Mouse (Mus musculus) megakaryocyte, embryonic 14.5 days (primary cell): ENCODE results near the gene Msrb2.

Experiments used
- FLI1 ChIP-seq: IDR thresholded peaks from 2 replicates; pipeline ENCODE4 v1.6.1; 2012; ENCODE audit warnings: low read length, inconsistent platforms, mixed read lengths
- GATA1 ChIP-seq: IDR thresholded peaks from 3 replicates; pipeline ENCODE4 v1.6.1; 2012; ENCODE audit warnings: mixed read lengths, low read length, inconsistent platforms, borderline replicate concordance

DNA sequence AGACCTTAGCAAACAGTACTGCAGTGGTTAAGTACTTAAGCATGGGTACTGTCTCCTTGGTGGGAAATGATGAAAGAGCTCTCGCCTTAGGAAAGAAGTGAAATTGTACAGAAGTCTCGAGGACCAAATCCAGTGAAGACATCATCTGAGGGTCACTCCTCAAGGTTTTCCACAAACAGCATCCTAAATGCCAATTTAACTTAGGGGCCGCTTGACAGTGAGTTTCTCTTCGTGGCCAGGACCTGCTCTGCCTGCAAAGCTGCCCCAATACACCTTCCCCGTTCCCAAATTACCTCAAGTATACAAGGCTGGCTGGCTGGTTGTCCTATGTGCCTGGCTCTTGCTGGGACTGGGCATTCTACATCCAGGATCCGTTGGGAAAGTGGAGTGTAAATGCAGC is 44.8 kb downstream of the Msrb2 start:
- TF ChIP-seq GATA1 (no peak), FLI1 (no peak)
